Mouse (Mus musculus) hindbrain, postnatal 0 days (tissue): Measurements from ENCODE around the gene Vmn2r51. TPM values are rescaled to one million over a fixed set of nuclear protein-coding genes. Genes with fewer than 3 reads are reported as not detected.
"Not testable (repeated sequence)": the region's sequence is repeated elsewhere in the genome, so short reads cannot be mapped to it uniquely, and the experiment has no call there.

ENCODE experiments used
- ATAC-seq: fragments of 200-750 bp; cut with Nextera tagmentation; 2 replicates; pipeline ENCODE4 v1.8.0; 2017; ENCODE audit warnings: mild to moderate bottlenecking, moderate TSS enrichment, moderate library complexity
- DNase-seq: peaks from one replicate; pipeline ENCODE4 v3.0.0-alpha.2; 2015; ENCODE audit warnings: low spot score
- H3K27ac ChIP-seq: fragments of 300-500 bp; sonication (generic); 2 replicates; pipeline ENCODE4 v1.5.1; 2014; ENCODE audit warnings: mild to moderate bottlenecking
- H3K27me3 ChIP-seq: fragments of 300-500 bp; sonication (generic); 2 replicates; pipeline ENCODE4 v1.6.1; 2014; ENCODE audit warnings: low read length, mixed read lengths; ENCODE audit not compliant: insufficient read depth
- H3K36me3 ChIP-seq: fragments of 300-500 bp; sonication (generic); 2 replicates; pipeline ENCODE4 v1.6.1; 2014; ENCODE audit warnings: low read length, mixed read lengths; ENCODE audit not compliant: insufficient read depth
- H3K4me1 ChIP-seq: fragments of 300-500 bp; sonication (generic); 2 replicates; pipeline ENCODE4 v1.6.1; 2014; ENCODE audit warnings: antibody characterized with exemption, low read length, mixed read lengths; ENCODE audit not compliant: insufficient read depth
- H3K4me2 ChIP-seq: fragments of 300-500 bp; sonication (generic); 2 replicates; pipeline ENCODE4 v1.6.1; 2014; ENCODE audit warnings: low read depth, mild to moderate bottlenecking, low read length, moderate library complexity, mixed read lengths
- H3K4me3 ChIP-seq: fragments of 300-500 bp; sonication (generic); 2 replicates; pipeline ENCODE4 v1.5.1; 2014; ENCODE audit warnings: low read length
- H3K9ac ChIP-seq: fragments of 300-500 bp; sonication (generic); replicated peaks from 2 replicates; pipeline ENCODE4 v1.6.1; 2014; ENCODE audit warnings: mild to moderate bottlenecking, low read length, moderate library complexity, mixed read lengths
- H3K9me3 ChIP-seq: fragments of 300-500 bp; sonication (generic); 2 replicates; pipeline ENCODE4 v1.6.1; 2016; ENCODE audit warnings: low read length, mixed read lengths
- WGBS: fragments of 180-500 bp; shearing (Covaris S2); extraction: QIAGEN DNeasy Blood & Tissue Kit; methylation state at CpG from one replicate; pipeline ENCODE4 v1.1.7; 2014; 5-methylcytosine and 5-hydroxymethylcytosine counted together
- polyA plus RNA-seq: library from polyadenylated mRNA; unstranded; fragments of >200 nt; fragmentation: Nextera tagmentation; extraction: Ambion mirVana; gene quantifications from 2 replicates; pipeline ENCODE4 v1.2.1, GENCODE M21; 2015
- total RNA-seq: library from RNA; depleted of rRNA; stranded (reverse); fragments of >200 nt; gene quantifications from 2 replicates; pipeline ENCODE4 v1.2.3, GENCODE M21; 2014; rRNA removed

The Vmn2r51 gene
- total RNA-seq: not detected in 2 replicates
- polyA plus RNA-seq: not detected in 2 replicates

DNA sequence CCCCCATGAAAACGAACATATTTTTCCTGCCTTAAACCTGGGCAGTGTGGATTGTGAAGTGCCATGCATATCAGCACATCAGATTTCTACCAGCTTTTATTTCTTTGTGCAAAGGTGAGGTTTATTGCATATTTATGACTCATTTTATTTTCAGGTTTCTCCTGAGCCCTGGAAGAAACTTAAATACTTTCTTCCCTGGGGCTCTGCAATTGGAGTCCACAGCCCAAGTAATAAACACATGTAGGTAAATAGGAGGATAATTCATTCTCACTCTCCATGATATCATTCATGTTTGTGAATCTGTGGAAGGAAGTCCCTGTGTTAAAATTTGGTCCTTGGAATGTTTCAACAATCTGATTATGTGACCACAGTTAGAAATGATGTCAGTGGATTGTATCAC lies at the start of gene Vmn2r51:
TSS of gene Vmn2r51 (minus strand) at position 101 of the 400 bp plus-strand sequence.
- not testable (repeated sequence) for H3K36me3 ChIP-seq, H3K27ac ChIP-seq, H3K27me3 ChIP-seq, H3K4me2 ChIP-seq, H3K4me3 ChIP-seq, H3K9me3 ChIP-seq, H3K9ac ChIP-seq, DNase-seq, H3K4me1 ChIP-seq, ATAC-seq
- 63% methylated on average over 1 of the region's 1 CpGs for WGBS

DNA sequence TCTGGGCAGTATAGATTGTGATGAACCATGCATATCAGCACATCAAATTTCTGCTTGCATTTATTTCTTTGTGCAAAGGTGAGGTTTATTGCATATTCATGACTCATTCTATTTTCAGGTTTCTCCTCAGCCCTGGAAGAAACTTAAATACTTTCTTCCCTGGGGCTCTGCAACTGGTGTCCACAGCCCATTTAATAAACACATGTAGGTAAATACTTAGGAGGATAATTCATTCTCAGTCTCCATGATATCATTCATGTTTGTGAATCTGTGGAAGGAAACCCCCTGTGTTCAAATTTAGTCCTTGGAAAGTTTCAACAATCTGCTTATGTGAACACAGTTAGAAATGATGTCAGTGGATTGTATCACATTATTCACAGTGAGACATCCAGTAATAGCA lies 52.3 kb downstream of the Vmn2r51 start, which contains the start of gene Vmn2r50:
TSS of gene Vmn2r50 (minus strand) at position 101 of the 400 bp plus-strand sequence.
- H3K27me3 ChIP-seq, H3K9me3 ChIP-seq, H3K4me2 ChIP-seq, DNase-seq, H3K9ac ChIP-seq, ATAC-seq, H3K4me1 ChIP-seq, H3K27ac ChIP-seq, H3K36me3 ChIP-seq, H3K4me3 ChIP-seq: not testable (repeated sequence)

Other genes starting within 250 kb of the Vmn2r51 start
- not detected in 2 replicates for gene Vmn2r48, start 152.2 kb downstream of the Vmn2r51 start, total RNA-seq
- not detected in 2 replicates for gene Vmn2r48, start 152.2 kb downstream of the Vmn2r51 start, polyA plus RNA-seq
- not detected in 2 replicates for gene Vmn2r49, start 113.5 kb downstream of the Vmn2r51 start, total RNA-seq
- not detected in 2 replicates for gene Vmn2r49, start 113.5 kb downstream of the Vmn2r51 start, polyA plus RNA-seq
- gene Vmn2r50, start 52.4 kb downstream of the Vmn2r51 start, total RNA-seq: not detected in 2 replicates
- gene Vmn2r50, start 52.4 kb downstream of the Vmn2r51 start, polyA plus RNA-seq: not detected in 2 replicates
- not detected in 2 replicates for gene Vmn2r52, start 70.8 kb upstream of the Vmn2r51 start, total RNA-seq
- not detected in 2 replicates for gene Vmn2r52, start 70.8 kb upstream of the Vmn2r51 start, polyA plus RNA-seq
- gene Vmn1r66, start 172.3 kb upstream of the Vmn2r51 start, total RNA-seq: not detected in 2 replicates
- not detected in 2 replicates for gene Vmn1r66, start 172.3 kb upstream of the Vmn2r51 start, polyA plus RNA-seq